Mouse (Mus musculus) adrenal gland, postnatal 14 days (tissue): Measurements from ENCODE around the gene Rab11fip3. TPM values are rescaled to one million over a fixed set of nuclear protein-coding genes. Genes with fewer than 3 reads are reported as not detected.

ENCODE experiments used
- DNase-seq: peaks from one replicate; pipeline ENCODE4 v3.0.0; 2021; ENCODE audit warnings: mixed read lengths
- total RNA-seq: library from RNA; stranded (reverse); gene quantifications from 2 replicates; pipeline ENCODE4 v1.2.3, GENCODE M21; 2021

The Rab11fip3 gene
- total RNA-seq, 1 experiment from 2014 or later = 19.0 TPM

DNA sequence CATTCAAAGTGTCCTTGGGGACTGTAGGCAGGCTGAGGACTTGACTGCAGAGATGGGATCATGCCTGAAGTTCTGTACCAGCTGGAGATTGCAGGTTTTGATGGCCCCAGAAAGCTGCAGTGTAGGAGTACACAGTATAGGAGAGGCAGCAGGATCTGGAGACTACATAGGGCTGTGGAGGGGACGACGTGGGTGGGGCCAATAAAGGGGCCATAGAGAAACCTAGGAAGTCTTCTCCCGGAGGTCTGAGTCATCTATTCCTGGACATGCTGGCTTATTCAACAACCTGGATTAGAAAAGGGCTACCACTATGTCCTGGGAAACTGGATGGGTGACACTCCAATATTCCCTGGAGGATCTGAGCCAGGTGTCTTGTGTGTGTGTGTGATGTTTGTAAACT lies 113.6 kb downstream of the Rab11fip3 start:
- DNase-seq = no peak

DNA sequence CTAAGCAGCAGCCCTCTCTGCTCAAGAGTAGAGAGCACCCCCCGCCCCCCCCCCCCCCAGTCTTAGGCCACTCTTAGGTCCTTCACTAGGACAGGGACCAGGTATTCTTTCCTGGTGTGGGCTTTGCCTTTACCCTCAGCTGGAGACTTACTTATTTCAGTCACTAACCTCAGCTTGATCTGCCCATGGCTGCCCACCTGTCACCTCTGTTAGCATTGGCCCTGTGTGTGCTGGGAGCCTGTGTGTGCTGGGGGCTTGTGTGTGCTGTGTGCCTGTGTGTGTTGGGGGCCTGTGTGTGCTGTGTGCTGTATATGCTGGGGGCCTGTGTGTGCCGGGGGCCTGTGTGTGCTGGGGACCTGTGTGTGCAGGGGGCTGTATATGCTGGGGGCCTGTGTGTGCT lies 114.7 kb downstream of the Rab11fip3 start:
- DNase-seq = no peak

DNA sequence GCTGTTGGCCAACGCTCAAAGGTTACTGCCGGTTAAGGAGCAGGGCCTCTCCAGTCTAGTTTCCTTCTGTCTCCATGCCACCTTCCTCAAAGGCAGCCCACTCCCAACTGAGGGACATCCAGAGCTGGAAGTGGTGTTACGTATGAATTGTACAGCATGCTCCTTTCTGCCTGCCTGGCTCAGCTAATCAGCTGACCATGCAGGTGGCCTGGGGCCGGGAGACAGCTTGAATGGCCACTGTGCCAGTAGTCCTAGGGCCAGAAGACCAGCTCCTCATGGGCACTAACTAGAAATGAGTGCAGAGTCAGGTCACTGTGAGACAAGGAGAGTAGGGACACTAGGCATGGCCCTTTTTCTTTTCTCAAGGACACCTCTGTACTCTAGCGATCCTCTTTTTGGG lies 116.2 kb downstream of the Rab11fip3 start:
- no peak for DNase-seq

DNA sequence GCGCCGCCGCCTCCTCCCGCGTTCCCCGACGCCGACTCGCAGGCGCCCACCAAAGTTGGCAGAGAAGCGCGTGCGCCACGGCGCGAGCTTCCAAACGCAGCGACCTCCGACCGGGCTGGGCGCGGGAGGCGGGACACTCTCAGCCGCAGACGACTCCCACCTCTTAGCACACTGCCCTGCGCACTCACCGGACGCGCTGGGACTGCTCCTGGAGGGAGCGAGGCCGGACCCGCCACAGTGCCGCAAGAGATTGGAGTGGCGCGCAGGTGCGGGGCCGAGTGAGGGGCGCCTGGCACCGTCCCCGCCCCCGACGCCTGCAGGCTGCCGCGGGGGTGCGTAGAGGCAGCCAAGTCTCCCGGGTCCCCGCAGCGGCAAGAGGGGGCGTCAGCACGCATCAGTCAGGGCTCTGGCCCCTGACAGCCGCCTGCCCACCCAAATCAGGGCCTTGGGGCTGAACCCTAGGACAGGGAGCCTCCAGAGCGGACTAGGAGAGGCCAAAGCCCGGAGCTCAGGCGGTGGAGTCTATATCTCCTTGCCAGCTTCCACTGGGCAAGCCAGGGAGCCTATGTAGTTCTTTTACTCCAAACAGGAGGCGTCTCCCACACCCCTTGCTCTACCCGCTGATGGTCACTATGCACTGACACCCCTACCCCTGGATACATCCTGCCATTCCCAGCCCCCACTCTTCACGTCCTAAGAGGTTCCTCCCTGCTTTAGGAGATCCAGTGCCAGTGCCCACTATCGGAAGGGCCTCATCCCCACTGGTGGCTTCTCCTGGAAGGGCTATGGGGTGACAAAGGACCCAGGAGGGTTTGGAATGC lies 117.3 kb downstream of the Rab11fip3 start, which contains the start of gene A930017K11Rik:
A930017K11Rik (minus strand) TSS at position 763 of the 821 bp plus-strand sequence.
- DNase-seq = peak; percentile 48

DNA sequence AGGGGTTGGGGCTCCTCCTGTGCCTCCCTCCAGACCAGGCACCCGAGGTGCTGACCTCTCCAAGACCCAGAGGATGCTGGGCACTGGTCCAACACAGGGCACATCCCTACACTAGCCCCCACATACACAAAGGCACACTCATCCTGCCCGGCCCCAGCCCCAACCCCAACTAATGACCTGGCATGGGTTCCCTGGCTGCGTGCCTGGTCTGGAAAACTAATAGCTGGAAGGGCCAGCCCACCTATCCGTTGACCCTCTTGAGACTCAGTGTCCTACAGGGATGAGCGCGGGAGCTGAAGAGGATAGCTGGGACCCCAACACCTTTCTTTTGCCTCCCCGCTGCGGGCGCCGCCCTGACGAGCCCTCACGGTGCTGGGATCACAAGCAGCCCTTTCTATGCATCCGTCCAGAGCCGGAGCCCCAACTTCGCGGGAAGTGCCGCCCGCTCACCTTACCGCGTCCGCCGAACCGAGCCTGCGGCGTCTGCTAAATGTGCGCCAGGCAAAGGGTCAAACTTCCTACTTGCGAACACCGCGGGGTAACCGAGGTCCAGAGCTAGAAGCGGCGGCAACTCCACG lies 118.0 kb downstream of the Rab11fip3 start:
- no peak for DNase-seq

DNA sequence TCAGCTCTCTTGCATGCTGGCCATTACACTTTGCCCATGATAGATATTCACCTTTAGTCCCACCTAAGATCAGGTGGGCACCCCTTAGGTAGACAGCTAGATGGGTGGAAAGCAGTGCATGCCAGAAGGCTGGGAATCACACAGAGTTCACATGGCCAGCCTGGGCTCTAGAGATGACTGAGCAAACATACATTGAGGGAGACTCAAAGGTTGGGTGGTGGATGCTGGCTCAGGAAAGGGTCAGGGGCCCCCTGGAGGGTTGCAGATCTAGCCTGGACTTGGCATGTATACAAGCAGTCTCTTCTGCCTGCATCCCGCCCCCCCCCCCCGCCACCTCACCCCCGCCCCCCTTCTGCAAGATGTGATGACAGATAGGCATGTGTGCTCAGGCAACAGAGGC lies 118.6 kb downstream of the Rab11fip3 start:
- no peak for DNase-seq

DNA sequence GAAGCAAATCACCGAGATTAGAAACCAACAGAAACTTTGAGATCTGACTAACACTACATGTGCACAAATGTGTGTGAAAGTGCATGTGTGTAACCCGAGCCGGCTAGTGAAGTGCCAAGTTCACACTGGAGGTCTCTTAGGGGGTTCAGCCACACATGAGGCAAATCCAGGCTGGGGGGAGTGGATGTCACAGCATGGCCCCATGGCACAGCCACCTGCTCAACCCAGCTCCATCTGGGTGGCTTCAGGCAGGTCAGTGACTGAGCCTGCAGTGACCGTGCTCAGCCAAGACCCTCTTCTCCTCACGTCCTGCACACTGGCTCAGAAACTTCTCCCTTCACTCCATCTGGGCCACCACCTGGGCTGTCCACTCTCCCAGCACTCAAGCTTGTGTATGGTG lies 119.4 kb downstream of the Rab11fip3 start:
- DNase-seq = no peak

DNA sequence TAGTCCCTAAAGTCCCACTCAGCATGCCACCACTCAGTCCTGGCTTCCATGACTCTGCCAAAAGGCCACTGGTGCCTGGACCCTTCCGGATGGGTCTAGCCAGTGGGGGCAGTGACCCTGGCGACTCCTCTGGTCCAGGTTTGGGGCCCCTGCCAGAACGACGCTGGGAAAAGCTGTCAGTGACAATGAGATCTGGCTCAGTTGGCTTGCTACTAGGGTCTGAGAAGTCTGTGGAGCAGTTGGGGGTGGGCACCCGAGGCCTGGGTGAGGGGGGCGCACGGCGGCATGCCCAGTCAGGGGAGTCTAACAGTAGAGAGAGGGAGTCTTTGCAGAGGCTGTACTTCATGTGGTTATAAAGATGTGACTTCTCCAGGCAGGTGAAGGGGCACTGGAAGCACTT lies 121.3 kb downstream of the Rab11fip3 start:
- DNase-seq = no peak

DNA sequence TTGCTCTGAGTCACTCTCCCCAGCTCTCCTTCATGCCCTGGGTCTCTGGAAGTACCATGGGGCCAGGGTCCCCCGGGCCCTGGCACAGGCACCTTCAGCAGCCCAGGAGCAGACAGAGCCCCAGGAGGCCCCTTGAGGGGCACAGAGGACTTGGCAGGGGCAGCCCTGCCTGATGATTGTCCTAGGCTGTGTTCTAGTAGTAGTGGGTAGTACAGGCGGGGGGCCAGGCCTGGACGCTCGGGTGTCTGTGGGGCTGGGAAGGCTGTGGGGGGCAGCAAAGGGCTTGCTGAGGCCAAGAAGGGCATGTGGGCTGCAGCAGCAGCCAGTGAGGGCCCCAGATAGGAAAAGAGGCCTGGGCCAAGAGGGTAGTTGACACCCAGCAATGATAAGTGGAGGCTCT lies 121.8 kb downstream of the Rab11fip3 start:
- DNase-seq = no peak

DNA sequence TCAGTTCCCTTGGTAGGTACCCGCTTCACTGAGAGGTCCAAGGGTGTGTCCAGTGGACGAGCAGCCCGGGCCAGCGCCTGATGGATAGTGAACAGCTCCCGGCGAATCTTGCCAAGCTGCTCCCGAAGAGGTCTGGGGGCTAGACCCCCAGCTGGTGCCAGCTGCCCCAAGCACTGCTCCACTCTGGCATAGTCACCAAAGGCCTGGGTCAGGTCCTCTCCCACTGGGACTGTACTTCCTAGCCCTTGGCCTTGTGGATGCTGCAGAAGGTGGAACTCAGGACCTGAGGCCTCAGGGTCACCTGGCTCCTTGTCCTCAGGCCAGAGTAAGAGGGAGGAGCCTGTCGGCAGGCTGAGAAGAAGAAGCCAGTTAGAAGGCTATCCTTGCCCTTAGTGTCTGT lies 122.5 kb downstream of the Rab11fip3 start:
- no peak for DNase-seq

DNA sequence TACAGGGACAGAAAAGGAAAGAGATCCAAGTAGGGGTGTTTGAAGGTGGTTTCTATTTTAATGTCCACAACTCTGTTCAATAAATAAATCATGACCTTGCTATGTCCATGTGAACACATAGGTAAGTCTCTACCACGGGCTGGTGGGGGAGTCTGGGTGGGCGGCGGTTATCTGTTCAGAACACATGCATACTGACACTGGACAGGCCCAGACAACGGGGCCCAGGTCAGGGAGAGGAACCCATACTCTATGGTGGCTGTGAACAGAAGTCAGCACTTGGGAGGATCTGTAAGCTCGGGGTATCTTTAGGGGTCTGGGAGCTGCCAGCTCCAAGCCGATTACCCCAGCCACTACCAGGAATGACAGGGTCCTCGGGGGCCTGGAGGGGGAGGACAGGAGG lies 123.0 kb downstream of the Rab11fip3 start:
- no peak for DNase-seq

DNA sequence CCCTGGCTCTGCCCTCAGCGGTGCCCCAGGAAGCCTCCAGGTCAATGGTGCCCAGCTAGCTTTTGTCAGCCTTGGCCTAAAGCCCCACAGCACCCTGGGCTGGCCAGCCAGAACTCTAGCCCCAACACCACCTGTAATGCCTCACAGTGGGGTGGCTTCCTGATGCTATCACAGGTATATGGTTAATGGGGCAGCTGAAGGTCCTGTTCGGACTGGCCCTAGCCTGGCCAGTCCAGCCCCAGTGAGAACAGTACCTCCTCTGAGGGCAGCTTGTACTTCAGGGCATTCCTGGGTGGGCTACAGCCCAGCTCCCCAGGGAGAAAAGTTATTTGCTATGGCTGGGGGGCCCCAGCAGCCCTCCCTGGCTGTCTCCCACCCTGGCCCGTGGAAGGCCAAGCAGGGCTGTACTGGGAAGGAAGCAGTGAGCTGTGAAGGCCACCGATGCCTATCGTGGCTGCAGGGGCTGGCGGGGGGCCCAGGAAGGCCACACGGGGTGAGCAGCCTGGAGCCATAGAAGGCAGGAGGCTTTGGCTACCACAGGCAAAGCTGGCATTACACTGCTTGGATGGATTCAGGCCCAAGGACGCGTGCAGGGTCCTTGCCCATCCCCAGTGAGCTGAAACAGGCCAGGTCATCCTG lies 123.7 kb downstream of the Rab11fip3 start:
- DNase-seq = peak; percentile 65

DNA sequence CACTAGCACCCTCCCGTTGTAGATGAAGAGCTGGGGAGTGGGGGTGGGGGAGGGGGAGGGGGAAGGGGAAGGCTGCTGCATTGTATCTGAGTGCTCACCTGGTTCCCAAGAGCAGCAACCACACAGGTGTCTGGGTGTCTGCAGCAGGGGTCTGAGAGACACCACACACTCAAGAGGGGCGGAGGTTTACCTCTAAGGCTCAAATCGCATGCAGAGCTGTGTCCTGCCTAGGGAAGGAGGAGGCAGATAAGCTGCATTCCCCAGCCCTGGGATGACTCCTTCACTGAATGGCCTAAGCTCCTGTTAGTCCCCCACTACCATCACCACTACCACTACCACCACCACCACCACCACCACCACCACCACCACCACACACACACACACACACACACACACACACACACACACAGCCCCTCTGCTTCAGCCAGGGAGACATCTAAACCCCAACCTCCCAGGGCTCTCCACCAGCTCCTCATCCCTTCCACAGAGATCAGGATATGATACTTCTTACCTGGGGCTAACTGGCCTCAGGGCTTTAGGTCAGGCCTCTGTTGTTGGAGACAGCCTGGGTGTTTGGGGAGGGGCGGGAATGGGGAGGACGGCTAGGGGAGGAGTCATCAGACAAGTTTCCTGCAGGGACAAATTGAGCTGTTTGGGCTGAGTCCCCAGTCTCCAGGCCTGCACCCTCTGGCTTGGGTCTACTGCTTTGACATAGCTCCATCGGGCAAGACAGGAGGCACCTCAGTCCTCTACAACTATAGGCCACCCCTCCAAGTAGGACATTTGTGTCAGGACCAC lies 124.8 kb downstream of the Rab11fip3 start, which contains the start of the genes Pigq and Nhlrc4:
Pigq (minus strand) TSS at position 571 of the 798 bp plus-strand sequence.
Nhlrc4 (minus strand) TSS at position 596 of the 798 bp plus-strand sequence.
- DNase-seq = no peak

DNA sequence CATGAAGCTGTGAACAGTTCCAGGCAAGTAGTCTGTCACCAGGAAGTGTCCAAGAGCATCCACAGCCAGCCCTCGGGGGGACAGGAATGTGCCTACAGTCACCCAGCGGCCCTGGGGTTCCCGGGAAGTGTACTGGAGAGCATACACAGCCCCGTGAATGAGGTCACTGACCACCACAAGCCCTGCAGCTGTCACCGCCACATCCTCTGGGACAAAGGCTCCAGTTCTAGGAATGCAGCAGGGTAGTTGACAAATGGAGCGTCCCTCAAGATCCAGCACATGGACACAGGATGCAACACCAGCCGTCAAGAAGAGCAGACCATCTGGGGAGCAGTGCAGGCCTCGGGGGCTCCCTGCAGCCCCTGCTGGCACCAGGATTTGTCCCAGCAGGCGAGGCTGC lies 125.6 kb downstream of the Rab11fip3 start:
- no peak for DNase-seq

DNA sequence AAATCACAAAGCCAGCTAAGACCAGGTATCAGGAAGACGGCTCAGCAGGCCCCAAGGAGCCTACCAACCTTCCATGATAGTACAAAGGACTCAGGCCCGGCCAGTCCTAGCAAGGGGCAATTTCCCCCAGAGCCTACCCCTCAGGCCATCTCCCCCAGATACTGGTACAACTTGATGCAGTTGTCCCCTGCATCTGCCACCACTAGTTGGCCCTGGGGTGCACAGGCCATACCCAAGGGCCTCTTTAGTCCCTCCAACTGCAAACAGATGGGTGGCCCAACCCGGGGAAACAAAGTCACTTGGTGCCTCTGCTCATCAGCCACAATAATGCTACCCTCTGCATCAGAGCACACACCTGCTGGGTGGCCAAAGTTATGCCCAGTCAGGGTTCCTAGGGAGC lies 126.1 kb downstream of the Rab11fip3 start:
- DNase-seq = no peak

DNA sequence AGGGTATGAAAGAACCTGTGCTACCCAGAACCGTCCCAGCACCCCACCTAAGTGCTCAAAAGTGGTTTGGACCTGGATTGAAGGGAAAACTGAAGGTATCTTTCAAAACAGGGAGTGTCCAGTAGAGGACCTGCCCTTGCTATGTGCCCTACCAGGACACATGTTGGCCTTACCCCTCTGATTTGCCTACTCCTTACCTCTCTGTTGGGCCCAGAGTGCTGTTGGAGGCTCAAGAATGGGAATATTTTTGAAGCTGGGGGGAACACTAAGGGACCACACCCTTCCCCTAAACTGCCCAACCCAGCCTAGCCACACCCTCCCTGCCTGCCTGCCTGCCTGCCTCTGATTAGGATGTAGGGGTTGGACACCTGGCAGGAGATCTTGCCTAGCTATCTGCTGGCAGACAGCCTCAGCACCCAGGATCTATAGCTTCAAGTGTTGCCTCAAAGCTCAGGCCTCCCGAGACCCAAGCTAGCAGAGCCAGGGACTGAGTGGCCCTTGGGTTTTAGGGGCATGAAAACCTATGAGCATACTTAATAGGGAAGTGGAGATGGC lies 126.7 kb downstream of the Rab11fip3 start:
- DNase-seq = no peak

DNA sequence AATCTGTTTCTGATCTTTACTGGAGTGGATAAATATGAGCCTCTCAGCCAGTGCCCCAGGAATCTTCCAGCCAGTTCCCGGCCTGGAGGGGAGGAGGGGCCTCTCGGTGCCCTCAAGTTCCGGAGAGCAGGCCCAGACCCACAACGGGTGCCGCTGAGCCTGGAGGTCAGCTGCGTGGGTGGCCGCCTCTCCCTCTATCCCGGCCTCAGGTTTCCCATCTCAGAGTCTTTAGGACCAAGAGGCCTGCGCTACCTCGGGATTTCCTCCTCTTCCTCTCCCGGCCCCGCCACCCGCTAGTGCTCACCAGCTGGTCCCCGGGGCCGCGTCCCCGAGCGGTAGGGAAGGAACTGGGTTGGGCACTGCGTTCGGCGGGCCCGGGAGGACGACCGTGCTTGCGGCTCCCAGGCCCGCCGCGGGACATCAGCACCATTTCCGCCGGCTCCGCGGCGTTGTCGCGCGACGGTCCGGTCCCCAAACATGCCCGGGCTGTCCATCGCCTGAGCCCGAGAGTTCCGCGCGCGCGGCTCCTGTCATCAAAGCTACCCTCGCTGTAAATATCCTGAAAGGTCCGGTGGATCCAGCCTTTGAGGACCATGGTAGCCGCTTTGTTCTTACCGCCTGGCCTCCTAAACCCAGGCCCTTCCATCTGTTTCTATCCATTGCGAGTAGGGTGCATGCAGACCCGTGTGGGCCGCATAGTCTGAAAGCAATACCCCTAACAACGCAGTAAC lies 127.7 kb downstream of the Rab11fip3 start:
- DNase-seq = peak; percentile 91
